Mouse (Mus musculus) hindbrain, embryonic 13.5 days (tissue): ENCODE data around the gene Asna1. TPM values are rescaled to one million over a fixed set of nuclear protein-coding genes. Genes with fewer than 3 reads are reported as not detected.
A peak's percentile ranks its signal among the peaks of the same experiment; 100 is the strongest.

Experiments used
- ATAC-seq: fragments of 200-750 bp; cut with Nextera tagmentation; 2 replicates; pipeline ENCODE4 v1.8.0; 2017; ENCODE audit warnings: moderate TSS enrichment; ENCODE audit not compliant: low FRiP score
- H3K27ac ChIP-seq: fragments of 300-500 bp; sonication (generic); 2 replicates; pipeline ENCODE4 v1.5.1; 2015; ENCODE audit warnings: inconsistent platforms, mild to moderate bottlenecking, moderate library complexity
- H3K27me3 ChIP-seq: fragments of 300-500 bp; sonication (generic); 2 replicates; pipeline ENCODE4 v1.6.1; 2015; ENCODE audit warnings: mild to moderate bottlenecking, inconsistent platforms
- H3K36me3 ChIP-seq: fragments of 300-500 bp; sonication (generic); 2 replicates; pipeline ENCODE4 v1.6.1; 2015; ENCODE audit warnings: mild to moderate bottlenecking, inconsistent platforms
- H3K4me1 ChIP-seq: fragments of 300-500 bp; sonication (generic); replicated peaks from 2 replicates; pipeline ENCODE4 v1.6.1; 2015; ENCODE audit warnings: inconsistent platforms
- H3K4me2 ChIP-seq: fragments of 300-500 bp; sonication (generic); 2 replicates; pipeline ENCODE4 v1.6.1; 2015; ENCODE audit warnings: inconsistent platforms, mild to moderate bottlenecking, moderate library complexity
- H3K4me3 ChIP-seq: fragments of 300-500 bp; sonication (generic); 2 replicates; pipeline ENCODE4 v1.5.1; 2015; ENCODE audit warnings: mild to moderate bottlenecking, inconsistent platforms
- H3K9ac ChIP-seq: fragments of 300-500 bp; sonication (generic); 2 replicates; pipeline ENCODE4 v1.6.1; 2015; ENCODE audit warnings: mild to moderate bottlenecking, inconsistent platforms
- H3K9me3 ChIP-seq: fragments of 300-500 bp; sonication (generic); 2 replicates; pipeline ENCODE4 v1.6.1; 2016; ENCODE audit warnings: inconsistent platforms
- WGBS: fragments of 180-500 bp; shearing (Covaris S2); methylation state at CpG from one replicate; pipeline ENCODE4 v1.1.7; 2015; 5-methylcytosine and 5-hydroxymethylcytosine counted together
- polyA plus RNA-seq: library from polyadenylated mRNA; unstranded; fragments of >200 nt; fragmentation: Nextera tagmentation; extraction: Ambion mirVana; gene quantifications from 2 replicates; pipeline ENCODE4 v1.2.1, GENCODE M21; 2015

The Asna1 gene
- polyA plus RNA-seq, 1 experiment from 2014 or later: 157 TPM

GRCm38 (mm10) chr8:85059879-85060616 lies 35.0 kb upstream of the Asna1 start, which contains the start of gene Fbxw9:
Fbxw9 (plus strand) TSS chr8:85060055.
- peak within 1 kb of the TSS; percentile 91 for H3K9ac ChIP-seq

GRCm38 (mm10) chr8:85057367-85057766 lies 32.3 kb upstream of the Asna1 start:
- Histone ChIP-seq H3K4me3 (no peak overlapping the region), H3K4me1 (peaks cover 22% of the 10 kb centered on the region), H3K27me3 (no peaks in the 10 kb centered on the region), H3K4me2 (no peak overlapping the region), H3K9ac (no peak overlapping the region), H3K36me3 (peaks cover 57% of the 10 kb centered on the region), H3K27ac (no peak overlapping the region), H3K9me3 (no peaks in the 10 kb centered on the region)
- 87% methylated on average over 7 of the region's 7 CpGs for WGBS
- no peak for ATAC-seq

More at GRCm38 (mm10) chr8:85059879-85060616, 35.0 kb upstream of the Asna1 start, which contains the start of gene Fbxw9:
- H3K27me3 ChIP-seq: no peaks in the 10 kb centered on the region
- H3K9me3 ChIP-seq: no peaks in the 10 kb centered on the region
- peak; percentile 92 for ATAC-seq
- H3K27ac ChIP-seq: peak within 1 kb of the TSS; percentile 70
- peaks cover 46% of the 10 kb centered on the region for H3K36me3 ChIP-seq
- peaks cover 24% of the 10 kb centered on the region for H3K4me1 ChIP-seq
- 0% methylated on average over 53 of the region's 53 CpGs for WGBS
- H3K4me3 ChIP-seq: peak within 1 kb of the TSS; percentile 94
- H3K4me2 ChIP-seq: peak within 1 kb of the TSS; percentile 95

GRCm38 (mm10) chr8:85043619-85044018 lies 18.5 kb upstream of the Asna1 start:
- Histone ChIP-seq H3K9ac (no peak overlapping the region), H3K27me3 (no peaks in the 10 kb centered on the region), H3K27ac (no peak overlapping the region), H3K9me3 (no peaks in the 10 kb centered on the region), H3K36me3 (peaks cover 82% of the 10 kb centered on the region), H3K4me3 (no peak overlapping the region), H3K4me2 (no peak overlapping the region), H3K4me1 (peaks cover 10% of the 10 kb centered on the region)
- 97% methylated on average over 6 of the region's 6 CpGs for WGBS
- no peak for ATAC-seq

- under 1% methylated on average over 47 of the region's 57 CpGs for WGBS
- Histone ChIP-seq H3K36me3 (peaks cover 31% of the 10 kb centered on the region), H3K4me3 (peak overlapping the region; percentile 82), H3K9me3 (no peaks in the 10 kb centered on the region), H3K27ac (peak overlapping the region; percentile 99), H3K27me3 (no peaks in the 10 kb centered on the region), H3K9ac (peak overlapping the region; percentile 95), H3K4me1 (peaks cover 32% of the 10 kb centered on the region), H3K4me2 (peak overlapping the region; percentile 97)
- ATAC-seq: peak; percentile 10; the same call in 1 of the 2 replicates
Measured at GRCm38 (mm10) chr8:85037681-85038531, 12.8 kb upstream of the Asna1 start.

GRCm38 (mm10) chr8:85037366-85037680 lies 12.2 kb upstream of the Asna1 start:
- Histone ChIP-seq H3K36me3 (peaks cover 32% of the 10 kb centered on the region), H3K4me3 (peak overlapping the region; percentile 82), H3K27me3 (no peaks in the 10 kb centered on the region), H3K9me3 (no peaks in the 10 kb centered on the region), H3K27ac (peak overlapping the region; percentile 99), H3K4me1 (peaks cover 32% of the 10 kb centered on the region), H3K4me2 (peak overlapping the region; percentile 97), H3K9ac (peak overlapping the region; percentile 95)
- under 1% methylated on average over 14 of the region's 14 CpGs for WGBS
- ATAC-seq: peak; percentile 71

GRCm38 (mm10) chr8:85036718-85037365 lies 11.8 kb upstream of the Asna1 start, which contains the start of gene Tnpo2:
Tnpo2 (plus strand) TSS chr8:85036915.
- Histone ChIP-seq H3K4me1 (peaks cover 32% of the 10 kb centered on the region), H3K9ac (peak within 1 kb of the TSS; percentile 95), H3K36me3 (peaks cover 32% of the 10 kb centered on the region), H3K27ac (peak within 1 kb of the TSS; percentile 99), H3K9me3 (no peaks in the 10 kb centered on the region), H3K4me3 (peak within 1 kb of the TSS; percentile 82), H3K4me2 (peak within 1 kb of the TSS; percentile 97), H3K27me3 (no peaks in the 10 kb centered on the region)
- ATAC-seq: peak; percentile 93
- under 1% methylated on average over 58 of the region's 59 CpGs for WGBS

GRCm38 (mm10) chr8:85036381-85036717 lies 11.3 kb upstream of the Asna1 start:
- 0% methylated on average over 9 of the region's 9 CpGs for WGBS
- Histone ChIP-seq H3K27me3 (no peaks in the 10 kb centered on the region), H3K36me3 (peaks cover 33% of the 10 kb centered on the region), H3K9me3 (no peaks in the 10 kb centered on the region), H3K4me3 (peak overlapping the region; percentile 82), H3K4me2 (peak overlapping the region; percentile 76), H3K27ac (peak overlapping the region; percentile 87), H3K9ac (peak overlapping the region; percentile 79), H3K4me1 (peaks cover 32% of the 10 kb centered on the region)
- peak; percentile 43 for ATAC-seq

- H3K27me3 ChIP-seq: no peaks in the 10 kb centered on the region
- no peaks in the 10 kb centered on the region for H3K9me3 ChIP-seq
- H3K4me2 ChIP-seq: peak overlapping the region; percentile 76
- peak overlapping the region; percentile 82 for H3K4me3 ChIP-seq
- ATAC-seq: peak; percentile 0
- 2% methylated on average over 15 of the region's 15 CpGs for WGBS
- peaks cover 32% of the 10 kb centered on the region for H3K36me3 ChIP-seq
- peaks cover 32% of the 10 kb centered on the region for H3K4me1 ChIP-seq
- H3K9ac ChIP-seq: peak overlapping the region; percentile 79
- peak overlapping the region; percentile 87 for H3K27ac ChIP-seq
Measured at GRCm38 (mm10) chr8:85035728-85036310, 10.7 kb upstream of the Asna1 start.

GRCm38 (mm10) chr8:85035165-85035727 lies 10.2 kb upstream of the Asna1 start:
- Histone ChIP-seq H3K9ac (peak overlapping the region; percentile 79), H3K27me3 (no peaks in the 10 kb centered on the region), H3K4me3 (peak overlapping the region; percentile 82), H3K27ac (0 out of 2 replicates have a peak overlapping the region, but pooled peaks have one; percentile 87), H3K9me3 (no peaks in the 10 kb centered on the region), H3K4me1 (peaks cover 32% of the 10 kb centered on the region), H3K4me2 (peak overlapping the region; percentile 76), H3K36me3 (peaks cover 31% of the 10 kb centered on the region)
- no peak for ATAC-seq
- 6% methylated on average over 12 of the region's 12 CpGs for WGBS

- peak overlapping the region; percentile 79 for H3K9ac ChIP-seq
- 7% methylated on average over 13 of the region's 13 CpGs for WGBS
- ATAC-seq: no peak
- no peaks in the 10 kb centered on the region for H3K27me3 ChIP-seq
- H3K4me3 ChIP-seq: peak overlapping the region; percentile 82
- no peak overlapping the region for H3K27ac ChIP-seq
- peak overlapping the region; percentile 76 for H3K4me2 ChIP-seq
- no peaks in the 10 kb centered on the region for H3K9me3 ChIP-seq
- H3K4me1 ChIP-seq: peaks cover 32% of the 10 kb centered on the region
- H3K36me3 ChIP-seq: peaks cover 34% of the 10 kb centered on the region
Measured at GRCm38 (mm10) chr8:85034764-85035163, 9.7 kb upstream of the Asna1 start.

- no peak for ATAC-seq
Measured at GRCm38 (mm10) chr8:85033867-85034266, 8.8 kb upstream of the Asna1 start.

More at GRCm38 (mm10) chr8:85033867-85034266, 8.8 kb upstream of the Asna1 start:
- H3K4me3 ChIP-seq: no peak overlapping the region
- H3K27ac ChIP-seq: no peak overlapping the region
- H3K27me3 ChIP-seq: no peaks in the 10 kb centered on the region
- no peaks in the 10 kb centered on the region for H3K9me3 ChIP-seq
- WGBS: 55% methylated on average over 1 of the region's 1 CpGs
- no peak overlapping the region for H3K9ac ChIP-seq
- H3K36me3 ChIP-seq: peaks cover 41% of the 10 kb centered on the region
- peaks cover 29% of the 10 kb centered on the region for H3K4me1 ChIP-seq
- no peak overlapping the region for H3K4me2 ChIP-seq
